Mouse (Mus musculus) forebrain, embryonic 16.5 days (tissue): ENCODE results near the gene Irgq. TPM values are rescaled to one million over a fixed set of nuclear protein-coding genes. Genes with fewer than 3 reads are reported as not detected.

ENCODE experiments used
- ATAC-seq: fragments of 200-750 bp; cut with Nextera tagmentation; 2 replicates; pipeline ENCODE4 v1.8.0; 2017; ENCODE audit warnings: mild to moderate bottlenecking, moderate library complexity
- H3K27ac ChIP-seq: fragments of 300-500 bp; sonication (generic); 2 replicates; pipeline ENCODE4 v1.5.1; 2014; ENCODE audit warnings: low read length, control low read depth
- H3K27me3 ChIP-seq: fragments of 300-500 bp; sonication (generic); replicated peaks from 2 replicates; pipeline ENCODE4 v1.6.1; 2014; ENCODE audit warnings: low read length; ENCODE audit not compliant: control insufficient read depth, insufficient read depth
- H3K36me3 ChIP-seq: fragments of 300-500 bp; sonication (generic); 2 replicates; pipeline ENCODE4 v1.6.1; 2014; ENCODE audit not compliant: control insufficient read depth, insufficient read depth
- H3K4me1 ChIP-seq: fragments of 300-500 bp; sonication (generic); replicated peaks from 2 replicates; pipeline ENCODE4 v1.6.1; 2014; ENCODE audit warnings: low read length; ENCODE audit not compliant: control insufficient read depth, insufficient read depth
- H3K4me2 ChIP-seq: fragments of 300-500 bp; sonication (generic); 2 replicates; pipeline ENCODE4 v1.6.1; 2014; ENCODE audit warnings: mild to moderate bottlenecking, low read length, control low read depth
- H3K4me3 ChIP-seq: fragments of 300-500 bp; sonication (generic); replicated peaks from 2 replicates; pipeline ENCODE4 v1.5.1; 2014; ENCODE audit warnings: mild to moderate bottlenecking, low read length, control low read depth
- H3K9ac ChIP-seq: fragments of 300-500 bp; sonication (generic); replicated peaks from 2 replicates; pipeline ENCODE4 v1.6.1; 2014; ENCODE audit warnings: low read depth, low read length, control low read depth
- H3K9me3 ChIP-seq: fragments of 300-500 bp; sonication (generic); 2 replicates; pipeline ENCODE4 v1.6.1; 2016; ENCODE audit warnings: low read length; ENCODE audit not compliant: control insufficient read depth
- WGBS: fragments of 180-500 bp; shearing (Covaris S2); extraction: QIAGEN DNeasy Blood & Tissue Kit; methylation state at CpG from one replicate; pipeline ENCODE4 v1.1.7; 2014; 5-methylcytosine and 5-hydroxymethylcytosine counted together
- polyA plus RNA-seq: library from polyadenylated mRNA; unstranded; fragments of >200 nt; fragmentation: Nextera tagmentation; extraction: Ambion mirVana; gene quantifications from 2 replicates; pipeline ENCODE4 v1.2.1, GENCODE M21; 2015

Irgq gene
- polyA plus RNA-seq, 1 experiment from 2014 or later: 26.4 TPM

- no peaks in the 10 kb centered on the region for H3K9me3 ChIP-seq
- WGBS: 78% methylated on average over 4 of the region's 4 CpGs
- no peak overlapping the region for H3K4me3 ChIP-seq
- H3K4me2 ChIP-seq: no peak overlapping the region
- no peak overlapping the region for H3K9ac ChIP-seq
- no peaks in the 10 kb centered on the region for H3K4me1 ChIP-seq
- no peak for ATAC-seq
- no peaks in the 10 kb centered on the region for H3K27me3 ChIP-seq
- H3K36me3 ChIP-seq: peaks cover 12% of the 10 kb centered on the region
- no peak overlapping the region for H3K27ac ChIP-seq
Observed at GRCm38 (mm10) chr7:24571071-24571470, 40.6 kb downstream of the Irgq start.

GRCm38 (mm10) chr7:24572455-24572854, 42.0 kb downstream of the Irgq start:
- WGBS: 62% methylated on average over 5 of the region's 5 CpGs
- H3K9me3 ChIP-seq: no peaks in the 10 kb centered on the region

DNA sequence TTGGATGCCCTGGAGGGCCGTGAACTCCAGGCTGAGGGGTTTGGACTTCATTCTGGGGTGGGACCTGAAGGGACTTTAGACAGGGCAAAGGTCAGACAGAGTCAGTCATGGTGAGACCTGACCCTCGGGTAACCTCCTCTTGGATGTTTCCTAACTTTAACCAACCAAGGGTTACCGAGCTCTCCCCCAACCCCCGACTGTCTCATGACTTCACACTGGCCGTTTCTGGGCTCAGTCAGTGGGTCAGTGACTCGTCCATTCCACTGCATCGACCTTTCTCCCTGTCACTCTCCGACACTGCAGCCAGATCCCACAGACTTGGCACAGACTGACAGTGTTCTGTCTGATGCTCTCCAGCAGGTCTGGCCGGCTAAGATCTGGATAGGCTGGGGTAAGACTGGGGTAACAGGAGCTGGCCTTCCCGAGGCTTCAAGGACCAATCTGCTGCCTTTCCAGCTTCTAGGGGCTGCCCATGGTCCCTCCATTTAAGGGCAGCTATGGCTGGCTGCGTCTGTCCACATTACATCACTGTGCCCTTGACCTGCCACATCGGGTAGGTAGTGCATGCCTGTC, 43.8 kb downstream of the Irgq start:
- no peak overlapping the region for H3K9ac ChIP-seq
- H3K27me3 ChIP-seq: no peaks in the 10 kb centered on the region
- no peaks in the 10 kb centered on the region for H3K4me1 ChIP-seq
- no peak for ATAC-seq
- H3K9me3 ChIP-seq: no peaks in the 10 kb centered on the region
- no peak overlapping the region for H3K4me3 ChIP-seq
- H3K4me2 ChIP-seq: no peak overlapping the region
- no peak overlapping the region for H3K27ac ChIP-seq
- WGBS: 67% methylated on average over 12 of the region's 12 CpGs
- no peaks in the 10 kb centered on the region; the same call in 1 of the 2 replicates for H3K36me3 ChIP-seq

More at GRCm38 (mm10) chr7:24572455-24572854, 42.0 kb downstream of the Irgq start:
- Histone ChIP-seq H3K27me3 (no peaks in the 10 kb centered on the region), H3K4me1 (no peaks in the 10 kb centered on the region), H3K4me2 (no peak overlapping the region), H3K36me3 (peaks cover 9% of the 10 kb centered on the region), H3K4me3 (no peak overlapping the region), H3K27ac (no peak overlapping the region), H3K9ac (no peak overlapping the region)
- no peak for ATAC-seq

- no peaks in the 10 kb centered on the region for H3K36me3 ChIP-seq
- no peaks in the 10 kb centered on the region for H3K4me1 ChIP-seq
- no peaks in the 10 kb centered on the region for H3K9me3 ChIP-seq
- WGBS: 87% methylated on average over 10 of the region's 10 CpGs
- ATAC-seq: no peak
- no peaks in the 10 kb centered on the region for H3K27me3 ChIP-seq
- H3K4me3 ChIP-seq: no peak overlapping the region
- H3K9ac ChIP-seq: no peak overlapping the region
- H3K27ac ChIP-seq: no peak overlapping the region
- H3K4me2 ChIP-seq: no peak overlapping the region
Observed at GRCm38 (mm10) chr7:24577811-24578210, 47.3 kb downstream of the Irgq start.

DNA sequence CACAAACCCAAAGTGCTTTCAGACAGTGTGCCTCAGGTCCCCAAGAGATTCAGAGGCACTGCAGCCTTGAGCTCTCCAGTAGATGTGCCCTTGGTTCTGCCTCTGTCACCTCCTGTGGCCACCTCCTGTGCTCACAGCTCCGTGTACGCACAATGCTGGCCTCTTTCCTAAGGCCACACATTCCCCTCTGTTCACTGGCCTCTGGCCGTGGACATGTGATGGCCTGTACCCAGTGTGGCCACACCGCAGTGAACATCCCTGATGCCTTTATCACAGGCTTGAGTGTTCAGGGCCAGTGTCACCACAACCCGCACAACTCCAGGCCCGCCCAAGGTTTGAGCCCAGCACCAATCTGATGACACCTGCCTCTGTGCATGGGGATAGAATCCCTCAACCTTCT, 54.4 kb downstream of the Irgq start:
- no peak for ATAC-seq
- H3K36me3 ChIP-seq: no peaks in the 10 kb centered on the region
- H3K4me2 ChIP-seq: no peak overlapping the region
- no peak overlapping the region for H3K27ac ChIP-seq
- peaks cover 18% of the 10 kb centered on the region for H3K27me3 ChIP-seq
- no peak overlapping the region for H3K4me3 ChIP-seq
- no peaks in the 10 kb centered on the region for H3K9me3 ChIP-seq
- 86% methylated on average over 6 of the region's 6 CpGs for WGBS
- peaks cover 12% of the 10 kb centered on the region for H3K4me1 ChIP-seq
- H3K9ac ChIP-seq: no peak overlapping the region

DNA sequence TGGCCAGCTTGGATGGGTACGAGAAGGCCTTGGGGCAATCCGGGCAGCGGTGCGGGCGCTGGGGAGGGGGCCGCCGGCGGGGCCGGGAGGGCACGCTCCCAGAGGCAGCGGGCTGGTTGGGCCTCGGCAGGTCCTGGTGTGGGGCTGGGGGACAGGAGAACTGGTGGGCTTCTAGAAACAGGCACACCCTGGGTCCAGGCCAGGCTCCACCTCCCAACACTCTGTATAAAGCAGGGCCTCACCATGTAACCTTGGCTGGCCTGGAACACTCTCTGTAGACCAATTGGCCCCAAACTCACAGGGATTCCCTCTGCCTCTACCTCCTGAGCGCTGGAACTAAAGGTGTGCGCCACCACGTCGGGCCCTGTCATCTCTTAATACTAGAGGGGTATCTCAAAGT, 55.5 kb downstream of the Irgq start:
- no peaks in the 10 kb centered on the region for H3K36me3 ChIP-seq
- H3K9ac ChIP-seq: no peak overlapping the region
- H3K4me3 ChIP-seq: no peak overlapping the region
- WGBS: 44% methylated on average over 16 of the region's 16 CpGs
- no peak for ATAC-seq
- peaks cover 18% of the 10 kb centered on the region for H3K27me3 ChIP-seq
- H3K27ac ChIP-seq: no peak overlapping the region
- H3K9me3 ChIP-seq: no peaks in the 10 kb centered on the region
- H3K4me1 ChIP-seq: peaks cover 12% of the 10 kb centered on the region
- H3K4me2 ChIP-seq: no peak overlapping the region

GRCm38 (mm10) chr7:24586828-24587227, 56.3 kb downstream of the Irgq start:
- peak overlapping the region; percentile 64 for H3K4me3 ChIP-seq
- H3K27ac ChIP-seq: no peak overlapping the region; the same call in 1 of the 2 replicates
- no peaks in the 10 kb centered on the region for H3K9me3 ChIP-seq
- H3K4me2 ChIP-seq: peak overlapping the region; percentile 66
- WGBS: 4% methylated on average over 8 of the region's 8 CpGs
- peak; percentile 57 for ATAC-seq
- H3K4me1 ChIP-seq: peaks cover 12% of the 10 kb centered on the region
- H3K36me3 ChIP-seq: no peaks in the 10 kb centered on the region
- peak overlapping the region; percentile 79 for H3K9ac ChIP-seq
- H3K27me3 ChIP-seq: peaks cover 18% of the 10 kb centered on the region

DNA sequence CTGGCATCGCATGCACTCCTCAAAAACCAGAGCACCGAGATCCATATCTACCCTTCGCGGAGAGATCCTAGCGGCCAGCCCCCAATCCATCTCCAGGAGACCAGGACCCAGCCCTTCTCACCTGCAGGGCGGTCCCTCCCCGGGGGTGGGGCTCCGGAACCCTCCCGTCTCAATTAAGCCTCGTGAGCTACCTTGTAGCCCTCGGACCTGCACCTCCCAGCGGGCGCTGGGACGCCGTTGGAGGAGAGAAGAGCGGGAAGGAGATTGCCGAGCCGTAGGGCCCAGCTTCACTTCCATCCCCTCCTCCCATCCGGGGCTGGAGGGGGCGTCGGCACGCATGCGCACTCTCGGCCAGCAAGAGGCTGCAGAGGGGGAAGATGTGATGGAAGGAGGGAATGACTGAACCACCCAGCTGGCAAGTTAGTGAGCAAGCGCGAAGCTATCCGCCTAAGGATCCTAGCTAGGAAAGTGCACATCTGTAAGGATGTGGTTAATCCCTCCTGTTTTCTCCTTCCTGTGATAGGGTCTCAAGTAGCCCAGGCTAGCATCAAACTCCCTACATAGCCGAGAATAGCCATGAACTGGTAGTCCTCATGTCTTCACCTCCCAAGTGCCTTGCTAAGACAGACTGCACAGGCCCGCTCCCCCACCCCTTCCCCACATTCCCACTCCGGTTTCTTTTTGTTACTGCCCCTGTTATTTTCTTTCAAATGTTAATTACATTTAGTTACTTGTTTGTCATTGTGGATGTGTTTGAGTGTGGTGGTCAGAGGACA, 57.0 kb downstream of the Irgq start, which contains the start of the genes Ethe1 and Zfp575:
Gene Ethe1, plus strand, starts transcription at position 214 of the 776 bp plus-strand sequence.
Gene Zfp575, minus strand, starts transcription at position 312 of the 776 bp plus-strand sequence.
- Histone ChIP-seq H3K4me1 (peaks cover 12% of the 10 kb centered on the region), H3K9me3 (no peaks in the 10 kb centered on the region), H3K36me3 (no peaks in the 10 kb centered on the region), H3K27ac (peak within 1 kb of the TSS; percentile 52; the same call in 1 of the 2 replicates), H3K27me3 (peaks cover 18% of the 10 kb centered on the region), H3K4me2 (peak within 1 kb of the TSS; percentile 66), H3K4me3 (peak within 1 kb of the TSS; percentile 64), H3K9ac (peak within 1 kb of the TSS; percentile 79)
- WGBS: 2% methylated on average over 30 of the region's 30 CpGs
- ATAC-seq: peak; percentile 84
